ENCODE assay signal across 22 mouse cellular contexts in the genomic region with DNA sequence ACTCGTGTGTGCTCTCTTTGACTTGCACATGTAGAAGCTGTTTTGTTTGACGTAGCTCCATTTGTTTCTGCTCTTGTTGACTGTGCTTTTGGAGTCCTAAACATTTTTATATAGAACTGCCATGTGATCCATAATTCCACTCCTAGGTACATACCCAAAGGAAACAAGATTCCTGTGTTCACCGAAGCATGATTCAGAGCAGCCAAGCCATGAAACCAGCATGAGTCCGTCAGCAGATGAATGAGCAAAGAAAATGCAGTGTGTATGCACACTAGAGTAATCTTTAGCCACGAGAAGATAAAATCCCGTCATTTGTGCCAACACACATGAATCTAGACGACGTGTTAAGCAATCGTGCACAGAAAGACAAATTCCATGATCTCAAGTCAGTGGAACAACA.
DNase-seq lines count a peak whose midpoint lies in the region; ATAC-seq and TF ChIP-seq lines count a peak whose summit lies in the region.
"Had no signal": no experiment of that assay in that cellular context is flagged by ENCODE, and none has a peak within 500 bp of the region (broad histone marks: within the 10 kb centered on the region; RNA-seq: fewer than 3 reads in every experiment).

No protein-coding gene starts in this region.

- no peak overlapping the region for H3K4me3 ChIP-seq in hindbrain, embryonic 14.5 days (replicated peaks; ENCODE audit: low read length)
- no peak overlapping the region for H3K4me3 ChIP-seq in hindbrain, embryonic 13.5 days
- no peak overlapping the region for H3K4me3 ChIP-seq in kidney, adult 2 months (ENCODE audit: insufficient read depth, low read depth, low read length)
- no peak overlapping the region for H3K4me3 ChIP-seq in kidney, postnatal 0 days (replicated peaks; ENCODE audit: low read depth, low read length)
- H3K4me3 ChIP-seq in hindbrain, embryonic 12.5 days = no peak overlapping the region
- H3K4me3 ChIP-seq: forebrain, embryonic 10.5 days; midbrain, embryonic 10.5 days had no signal

- H3K4me2 ChIP-seq in hindbrain, embryonic 14.5 days (replicated peaks) = no peak overlapping the region
- no peak overlapping the region for H3K4me2 ChIP-seq in hindbrain, embryonic 13.5 days
- no peak overlapping the region for H3K4me2 ChIP-seq in kidney, postnatal 0 days (ENCODE audit: low read length)
- H3K4me2 ChIP-seq in hindbrain, embryonic 12.5 days (replicated peaks) = no peak overlapping the region
- H3K4me2 ChIP-seq: heart, embryonic 11.5 days; liver, embryonic 11.5 days had no signal

- H3K4me1 ChIP-seq in hindbrain, embryonic 14.5 days (replicated peaks; ENCODE audit: control insufficient read depth, insufficient read depth, low read length) = peaks cover 14% of the 10 kb centered on the region
- peaks cover 23% of the 10 kb centered on the region for H3K4me1 ChIP-seq in hindbrain, embryonic 13.5 days (replicated peaks)
- H3K4me1 ChIP-seq in kidney, adult 2 months (ENCODE audit: control insufficient read depth, insufficient read depth, low read length) = peaks cover 22% of the 10 kb centered on the region
- peaks cover 16% of the 10 kb centered on the region; the same call in 1 of the 2 replicates for H3K4me1 ChIP-seq in kidney, postnatal 0 days (replicated peaks; ENCODE audit: insufficient read depth, low read length)
- peaks cover 13% of the 10 kb centered on the region for H3K4me1 ChIP-seq in hindbrain, embryonic 12.5 days

- DNase-seq in hindbrain, embryonic 14.5 days (ENCODE audit: low spot score) = no peak
- peak; percentile 53 for DNase-seq in Muller cell, postnatal 12 days (ENCODE audit: inconsistent ontology term)
- DNase-seq in kidney, adult 2 months = peak; percentile 65
- peak; percentile 50 for DNase-seq in kidney, postnatal 0 days (ENCODE audit: low spot score)
- no peak for DNase-seq in right cerebral cortex, adult 18-20 months
- DNase-seq: adrenal gland, postnatal 36 days; cerebellum, adult 11 months; cerebellum, adult 9-11 months; gastrocnemius, postnatal 10 days; heart, postnatal 10 days; lung, adult 18-20 months; right cerebral cortex, postnatal 25 days; spleen, adult 18-20 months had no signal

- no peak overlapping the region for H3K9ac ChIP-seq in hindbrain, embryonic 14.5 days
- H3K9ac ChIP-seq in hindbrain, embryonic 13.5 days = no peak overlapping the region
- H3K9ac ChIP-seq in kidney, postnatal 0 days (ENCODE audit: low read depth, low read length) = no peak overlapping the region
- no peak overlapping the region for H3K9ac ChIP-seq in hindbrain, embryonic 12.5 days

- H3K36me3 ChIP-seq in hindbrain, embryonic 14.5 days (replicated peaks; ENCODE audit: control insufficient read depth, insufficient read depth) = peaks cover 39% of the 10 kb centered on the region
- H3K36me3 ChIP-seq in hindbrain, embryonic 13.5 days = peaks cover 56% of the 10 kb centered on the region
- no peaks in the 10 kb centered on the region for H3K36me3 ChIP-seq in kidney, adult 2 months (ENCODE audit: control insufficient read depth, insufficient read depth, low read length)
- no peaks in the 10 kb centered on the region for H3K36me3 ChIP-seq in kidney, postnatal 0 days (ENCODE audit: insufficient read depth, low read length)
- H3K36me3 ChIP-seq in hindbrain, embryonic 12.5 days = peaks cover 31% of the 10 kb centered on the region

- 70% methylated on average over 9 of the region's 9 CpGs for whole genome bisulfite sequencing in hindbrain, embryonic 14.5 days
- 74% methylated on average over 9 of the region's 9 CpGs for WGBS in hindbrain, embryonic 13.5 days
- 31% methylated on average over 9 of the region's 9 CpGs for WGBS in kidney, adult 2 months
- 46% methylated on average over 9 of the region's 9 CpGs for WGBS in kidney, postnatal 0 days
- 79% methylated on average over 9 of the region's 9 CpGs for WGBS in hindbrain, embryonic 12.5 days

- H3K27me3 ChIP-seq in hindbrain, embryonic 14.5 days (ENCODE audit: control insufficient read depth, insufficient read depth, low read length) = no peaks in the 10 kb centered on the region
- no peaks in the 10 kb centered on the region for H3K27me3 ChIP-seq in hindbrain, embryonic 13.5 days
- H3K27me3 ChIP-seq in kidney, adult 2 months (replicated peaks; ENCODE audit: control insufficient read depth, insufficient read depth, low read length) = no peaks in the 10 kb centered on the region
- H3K27me3 ChIP-seq in kidney, postnatal 0 days (ENCODE audit: insufficient read depth, low read length) = no peaks in the 10 kb centered on the region
- no peaks in the 10 kb centered on the region for H3K27me3 ChIP-seq in hindbrain, embryonic 12.5 days

- no peak for ATAC-seq in hindbrain, embryonic 14.5 days (ENCODE audit: low FRiP score)
- no peak for ATAC-seq in hindbrain, embryonic 13.5 days (ENCODE audit: low FRiP score)
- no peak for ATAC-seq in kidney, postnatal 0 days (replicated peaks; ENCODE audit: low FRiP score, low read depth)
- ATAC-seq in hindbrain, embryonic 12.5 days (ENCODE audit: low FRiP score) = no peak
- ATAC-seq: CD4-positive, CD25-positive, alpha-beta regulatory T cell, adult 4 months; forebrain, embryonic 16.5 days had no signal

- H3K27ac ChIP-seq in hindbrain, embryonic 14.5 days = 0 out of 2 replicates have a peak overlapping the region, but pooled peaks have one; percentile 5
- H3K27ac ChIP-seq in hindbrain, embryonic 13.5 days = no peak overlapping the region
- peak overlapping the region; percentile 45 for H3K27ac ChIP-seq in kidney, adult 2 months (ENCODE audit: insufficient read depth, low read depth, low read length)
- H3K27ac ChIP-seq in kidney, postnatal 0 days = peak overlapping the region; percentile 85
- H3K27ac ChIP-seq in hindbrain, embryonic 12.5 days = no peak overlapping the region
- H3K27ac ChIP-seq: forebrain, embryonic 10.5 days; macrophage had no signal

- no peak for TF ChIP-seq CTCF in kidney, adult 2 months (conservative IDR thresholded peaks at IDR 0.05; ENCODE audit: insufficient read depth, insufficient read length, low read depth, low read length)
- no peak for TF ChIP-seq CTCF in kidney, postnatal 0 days (IDR thresholded peaks at IDR 0.05; ENCODE audit: low read depth)

- no peak for TF ChIP-seq POLR2A in kidney, adult 2 months (IDR thresholded peaks at IDR 0.05; ENCODE audit: low read depth, low read length)

- no peaks in the 10 kb centered on the region for H3K9me3 ChIP-seq in hindbrain, embryonic 14.5 days (ENCODE audit: control insufficient read depth, low read length)
- no peaks in the 10 kb centered on the region for H3K9me3 ChIP-seq in hindbrain, embryonic 13.5 days
- no peaks in the 10 kb centered on the region for H3K9me3 ChIP-seq in kidney, postnatal 0 days (replicated peaks; ENCODE audit: low read length)
- no peaks in the 10 kb centered on the region for H3K9me3 ChIP-seq in hindbrain, embryonic 12.5 days (replicated peaks)
- H3K9me3 ChIP-seq: forebrain, embryonic 10.5 days; midbrain, embryonic 10.5 days had no signal

Comparison
In these comparisons a context has a peak if more than half of its experiments do, and no peak if none do; other contexts are left out.
1. H3K27ac ChIP-seq: peak in hindbrain, embryonic 14.5 days (single experiment), kidney, adult 2 months (single experiment) and kidney, postnatal 0 days (single experiment); none in hindbrain, embryonic 13.5 days (single experiment) and hindbrain, embryonic 12.5 days (single experiment).
2. DNase-seq: peak in Muller cell, postnatal 12 days (single experiment), kidney, adult 2 months (single experiment) and kidney, postnatal 0 days (single experiment); none in hindbrain, embryonic 14.5 days (single experiment) and right cerebral cortex, adult 18-20 months (single experiment).